Mouse (Mus musculus): ENCODE measurements around the gene Agbl2. TPM values are rescaled to one million over a fixed set of nuclear protein-coding genes. Genes with fewer than 3 reads are reported as not detected.

The Agbl2 gene
- polyA plus RNA-seq, 1 experiment: not detected

- Histone ChIP-seq H3K4me3 (ENCODE audit: insufficient read depth, low read depth, low read length) (peak within 1 kb of the TSS; percentile 92), H3K27ac (ENCODE audit: insufficient read depth, low read depth, low read length) (peak within 1 kb of the TSS; percentile 88), H3K4me1 (ENCODE audit: control insufficient read depth, insufficient read depth, low read length) (no peaks in the 10 kb centered on the region)
- TF ChIP-seq CTCF (IDR thresholded peaks at IDR 0.05; ENCODE audit: insufficient read depth, low read depth, low read length): no peak
- TF ChIP-seq POLR2A (IDR thresholded peaks at IDR 0.05; ENCODE audit: insufficient read depth, low read depth, low read length): peak; percentile 78
- under 1% methylated on average over 67 of the region's 67 CpGs for WGBS
Measured at GRCm38 (mm10) chr2:90846955-90847680, 64.6 kb downstream of the Agbl2 start, which contains the start of gene Mtch2. Gene Mtch2, plus strand, starts transcription at chr2:90847155.

GRCm38 (mm10) chr2:90847681-90848050, 65.1 kb downstream of the Agbl2 start:
- Histone ChIP-seq H3K27ac (ENCODE audit: insufficient read depth, low read depth, low read length) (peak overlapping the region; percentile 85), H3K4me3 (ENCODE audit: insufficient read depth, low read depth, low read length) (peak overlapping the region; percentile 92), H3K4me1 (ENCODE audit: control insufficient read depth, insufficient read depth, low read length) (no peaks in the 10 kb centered on the region)
- WGBS: under 1% methylated on average over 13 of the region's 13 CpGs
- TF ChIP-seq CTCF (IDR thresholded peaks at IDR 0.05; ENCODE audit: insufficient read depth, low read depth, low read length) (no peak), POLR2A (IDR thresholded peaks at IDR 0.05; ENCODE audit: insufficient read depth, low read depth, low read length) (no peak)

GRCm38 (mm10) chr2:90848331-90848730, 65.8 kb downstream of the Agbl2 start:
- H3K4me1 ChIP-seq (ENCODE audit: control insufficient read depth, insufficient read depth, low read length): no peaks in the 10 kb centered on the region
- H3K27ac ChIP-seq (ENCODE audit: insufficient read depth, low read depth, low read length): no peak overlapping the region
- H3K4me3 ChIP-seq (ENCODE audit: insufficient read depth, low read depth, low read length): no peak overlapping the region
- TF ChIP-seq CTCF (IDR thresholded peaks at IDR 0.05; ENCODE audit: insufficient read depth, low read depth, low read length) (no peak), POLR2A (IDR thresholded peaks at IDR 0.05; ENCODE audit: insufficient read depth, low read depth, low read length) (no peak)
- 73% methylated on average over 5 of the region's 5 CpGs for WGBS

- WGBS: 94% methylated on average over 1 of the region's 1 CpGs
Measured at GRCm38 (mm10) chr2:90850401-90850800, 67.9 kb downstream of the Agbl2 start.

GRCm38 (mm10) chr2:90861486-90861885, 79.0 kb downstream of the Agbl2 start:
- no peak for TF ChIP-seq POLR2A (IDR thresholded peaks at IDR 0.05; ENCODE audit: insufficient read depth, low read depth, low read length)
- no peak for TF ChIP-seq CTCF (IDR thresholded peaks at IDR 0.05; ENCODE audit: insufficient read depth, low read depth, low read length)
- no peak overlapping the region for H3K27ac ChIP-seq (ENCODE audit: insufficient read depth, low read depth, low read length)
- no peaks in the 10 kb centered on the region for H3K4me1 ChIP-seq (ENCODE audit: control insufficient read depth, insufficient read depth, low read length)
- no peak overlapping the region for H3K4me3 ChIP-seq (ENCODE audit: insufficient read depth, low read depth, low read length)
- 96% methylated on average over 2 of the region's 2 CpGs for WGBS

More at GRCm38 (mm10) chr2:90850401-90850800, 67.9 kb downstream of the Agbl2 start:
- TF ChIP-seq POLR2A (IDR thresholded peaks at IDR 0.05; ENCODE audit: insufficient read depth, low read depth, low read length): no peak
- TF ChIP-seq CTCF (IDR thresholded peaks at IDR 0.05; ENCODE audit: insufficient read depth, low read depth, low read length): no peak
- Histone ChIP-seq H3K4me1 (ENCODE audit: control insufficient read depth, insufficient read depth, low read length) (no peaks in the 10 kb centered on the region), H3K4me3 (ENCODE audit: insufficient read depth, low read depth, low read length) (no peak overlapping the region), H3K27ac (ENCODE audit: insufficient read depth, low read depth, low read length) (no peak overlapping the region)

GRCm38 (mm10) chr2:90864184-90864583, 81.7 kb downstream of the Agbl2 start:
- TF ChIP-seq POLR2A (IDR thresholded peaks at IDR 0.05; ENCODE audit: insufficient read depth, low read depth, low read length) (no peak), CTCF (IDR thresholded peaks at IDR 0.05; ENCODE audit: insufficient read depth, low read depth, low read length) (no peak)
- Histone ChIP-seq H3K4me3 (ENCODE audit: insufficient read depth, low read depth, low read length) (no peak overlapping the region), H3K27ac (ENCODE audit: insufficient read depth, low read depth, low read length) (no peak overlapping the region), H3K4me1 (ENCODE audit: control insufficient read depth, insufficient read depth, low read length) (peaks cover 5% of the 10 kb centered on the region)

GRCm38 (mm10) chr2:90866524-90866923, 84.0 kb downstream of the Agbl2 start:
- peaks cover 13% of the 10 kb centered on the region for H3K4me1 ChIP-seq (ENCODE audit: control insufficient read depth, insufficient read depth, low read length)
- 6% methylated on average over 3 of the region's 3 CpGs for WGBS
- no peak for TF ChIP-seq POLR2A (IDR thresholded peaks at IDR 0.05; ENCODE audit: insufficient read depth, low read depth, low read length)
- TF ChIP-seq CTCF (IDR thresholded peaks at IDR 0.05; ENCODE audit: insufficient read depth, low read depth, low read length): peak; percentile 85
- H3K27ac ChIP-seq (ENCODE audit: insufficient read depth, low read depth, low read length): no peak overlapping the region
- H3K4me3 ChIP-seq (ENCODE audit: insufficient read depth, low read depth, low read length): no peak overlapping the region

- H3K4me1 ChIP-seq (ENCODE audit: control insufficient read depth, insufficient read depth, low read length): peaks cover 18% of the 10 kb centered on the region
- H3K27ac ChIP-seq (ENCODE audit: insufficient read depth, low read depth, low read length): peak overlapping the region; percentile 97
- H3K4me3 ChIP-seq (ENCODE audit: insufficient read depth, low read depth, low read length): no peak overlapping the region
- no peak for TF ChIP-seq CTCF (IDR thresholded peaks at IDR 0.05; ENCODE audit: insufficient read depth, low read depth, low read length)
- TF ChIP-seq POLR2A (IDR thresholded peaks at IDR 0.05; ENCODE audit: insufficient read depth, low read depth, low read length): peak; percentile 42; the same call in 1 of the 2 replicates
- 9% methylated on average over 4 of the region's 4 CpGs for WGBS
Measured at GRCm38 (mm10) chr2:90870136-90870601, 87.6 kb downstream of the Agbl2 start.

GRCm38 (mm10) chr2:90871180-90871961, 88.8 kb downstream of the Agbl2 start:
- Histone ChIP-seq H3K4me1 (ENCODE audit: control insufficient read depth, insufficient read depth, low read length) (peaks cover 18% of the 10 kb centered on the region), H3K4me3 (ENCODE audit: insufficient read depth, low read depth, low read length) (no peak overlapping the region), H3K27ac (ENCODE audit: insufficient read depth, low read depth, low read length) (peak overlapping the region; percentile 97)
- 33% methylated on average over 8 of the region's 8 CpGs for WGBS
- TF ChIP-seq POLR2A (IDR thresholded peaks at IDR 0.05; ENCODE audit: insufficient read depth, low read depth, low read length) (no peak), CTCF (IDR thresholded peaks at IDR 0.05; ENCODE audit: insufficient read depth, low read depth, low read length) (no peak)

Data from olfactory bulb, adult 2 months (tissue).